Mouse (Mus musculus) lung, adult 2 months (tissue): ENCODE measurements around the gene Trim13. TPM values are rescaled to one million over a fixed set of nuclear protein-coding genes. Genes with fewer than 3 reads are reported as not detected.

Experiments
- DNase-seq: peaks from one replicate; pipeline ENCODE4 v3.0.0; 2022
- H3K4me1 ChIP-seq: fragments of 200-500 bp; 2 replicates; pipeline ENCODE4 v1.6.1; 2011; ENCODE audit warnings: low read length; ENCODE audit not compliant: control insufficient read depth, insufficient read depth
- H3K4me3 ChIP-seq: fragments of 200-500 bp; replicated peaks from 2 replicates; pipeline ENCODE3; 2011; ENCODE audit warnings: low read depth, mild to moderate bottlenecking, control low read depth, low read length; ENCODE audit errors: extremely low read depth
- CTCF ChIP-seq: fragments of 200-500 bp; IDR thresholded peaks from 2 replicates; pipeline ENCODE4 v1.5.1; 2011; ENCODE audit warnings: mild to moderate bottlenecking, low read length, control low read depth; ENCODE audit not compliant: insufficient read depth
- POLR2A ChIP-seq: fragments of 200-500 bp; IDR thresholded peaks from 2 replicates; pipeline ENCODE4 v1.6.1; 2011; ENCODE audit warnings: low read depth, mild to moderate bottlenecking, control low read depth, low read length, borderline replicate concordance; ENCODE audit errors: extremely low read depth
- WGBS: fragments of 180-500 bp; shearing (Covaris S2); methylation state at CpG from one replicate; pipeline ENCODE4 v1.1.7; 2018; 5-methylcytosine and 5-hydroxymethylcytosine counted together
- polyA plus RNA-seq: library from polyadenylated mRNA; depleted of rRNA; stranded (reverse); fragments of >200 nt; gene quantifications from 2 replicates; pipeline ENCODE4 v1.2.3, GENCODE M21; 2012; rRNA removed

The Trim13 gene
- polyA plus RNA-seq, 1 experiment, result 4.7 TPM

- Histone ChIP-seq H3K4me3 (peak overlapping the region; percentile 74), H3K4me1 (peaks cover 5% of the 10 kb centered on the region)
- TF ChIP-seq CTCF (no peak), POLR2A (peak; percentile 89)
- 2% methylated on average over 62 of the region's 62 CpGs for WGBS
- DNase-seq, result peak; percentile 90
Observed at GRCm38 (mm10) chr14:61648685-61649504, 50.8 kb downstream of the Trim13 start.

- TF ChIP-seq CTCF (peak; percentile 18; the same call in 1 of the 2 replicates), POLR2A (no peak)
- H3K4me1 ChIP-seq, result peaks cover 5% of the 10 kb centered on the region
- H3K4me3 ChIP-seq, result no peak overlapping the region
- WGBS, result 28% methylated on average over 9 of the region's 9 CpGs
- no peak for DNase-seq
Observed at GRCm38 (mm10) chr14:61650291-61650960, 52.4 kb downstream of the Trim13 start.

Other genes starting within 250 kb of the Trim13 start
- 1.3 and 1.7 TPM in 2 replicates for gene Ebpl, start 237.8 kb upstream of the Trim13 start, polyA plus RNA-seq
- 3.8 and 6.3 TPM in 2 replicates for gene Kpna3, start 158.4 kb upstream of the Trim13 start, polyA plus RNA-seq
- 7.8 and 11.8 TPM in 2 replicates for gene Spryd7, start 41.4 kb upstream of the Trim13 start, polyA plus RNA-seq
- 3.0 and 4.9 TPM in 2 replicates for gene Kcnrg, start 9.2 kb downstream of the Trim13 start, polyA plus RNA-seq